Mouse (Mus musculus) urinary bladder, postnatal 4 days (tissue): ENCODE measurements around the gene H2al1f.
"Not testable (repeated sequence)": the region's sequence is repeated elsewhere in the genome, so short reads cannot be mapped to it uniquely, and the experiment has no call there.

Experiments used
- DNase-seq, 2 experiments: peaks; one replicate each; pipeline ENCODE4 v3.0.0; 2021 to 2022; ENCODE audit warnings: low spot score in 2 of 2

The H2al1f gene

GRCm38 (mm10) chrX:11314858-11315257 is at the start of gene H2al1f:
H2al1f (plus strand) TSS chrX:11315158.
- not testable (repeated sequence) for DNase-seq

- DNase-seq = peak in 1 of 2 experiments; percentile 27
Observed at GRCm38 (mm10) chrX:11267791-11268190, 47.2 kb upstream of the H2al1f start.

- no peak for DNase-seq
Observed at GRCm38 (mm10) chrX:11269074-11269473, 45.9 kb upstream of the H2al1f start.

- no peak for DNase-seq
Observed at GRCm38 (mm10) chrX:11273190-11273589, 41.8 kb upstream of the H2al1f start.

DNA sequence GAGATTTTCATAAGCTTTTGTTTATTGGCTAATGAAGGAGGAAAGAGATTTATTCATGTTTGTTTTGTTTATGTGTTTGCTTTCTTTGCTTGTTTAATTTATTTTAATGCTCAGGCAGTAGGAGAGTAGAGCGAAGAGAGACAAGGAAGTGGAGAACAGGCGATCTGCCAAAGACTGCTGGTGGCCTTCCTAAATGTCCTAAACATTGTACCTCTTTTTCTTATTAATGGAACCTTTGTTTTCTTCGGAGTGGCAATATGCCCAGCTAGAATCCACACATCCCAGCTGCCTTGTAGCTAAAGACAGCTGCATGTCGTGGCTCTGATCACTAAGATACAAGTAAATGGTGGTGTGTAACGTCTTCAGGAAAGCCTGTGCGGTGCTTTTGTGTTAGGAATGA is 37.9 kb upstream of the H2al1f start:
- no peak for DNase-seq

- DNase-seq = no peak
Observed at GRCm38 (mm10) chrX:11280741-11281140, 34.2 kb upstream of the H2al1f start.

- no peak for DNase-seq
Observed at GRCm38 (mm10) chrX:11288306-11288882, 26.6 kb upstream of the H2al1f start.

- no peak for DNase-seq
Observed at GRCm38 (mm10) chrX:11289244-11289643, 25.7 kb upstream of the H2al1f start.

DNA sequence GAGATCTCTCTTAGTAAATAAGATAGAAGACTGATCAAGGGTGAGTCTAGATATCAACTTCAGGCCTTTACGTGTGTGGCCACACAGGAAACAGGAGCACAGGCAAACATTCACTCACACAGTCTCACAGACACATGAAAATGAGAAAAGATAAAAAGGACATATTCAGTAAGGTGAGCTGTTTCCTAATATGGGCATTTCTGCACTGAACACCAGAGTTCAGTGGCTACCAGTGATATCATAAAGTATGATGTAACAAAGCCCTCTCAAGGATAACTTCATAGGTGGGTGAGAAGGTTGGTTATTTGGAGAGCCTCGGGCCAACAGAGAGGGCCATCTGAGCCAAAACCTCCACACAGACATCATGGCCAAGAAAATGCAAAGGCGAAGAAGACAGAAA is 16.0 kb upstream of the H2al1f start, which contains the start of gene H2al1a:
H2al1a (plus strand) TSS at position 301 of the 400 bp plus-strand sequence.
- not testable (repeated sequence) for DNase-seq

GRCm38 (mm10) chrX:11302132-11302531 is 12.8 kb upstream of the H2al1f start, which contains the start of gene H2al1b:
H2al1b (plus strand) TSS chrX:11302432.
- not testable (repeated sequence) for DNase-seq

GRCm38 (mm10) chrX:11305355-11305754 is 9.6 kb upstream of the H2al1f start, which contains the start of gene H2al1c:
H2al1c (plus strand) TSS chrX:11305655.
- DNase-seq = not testable (repeated sequence)

- not testable (repeated sequence) for DNase-seq
Observed at GRCm38 (mm10) chrX:11308524-11308923, 6.4 kb upstream of the H2al1f start, which contains the start of gene H2al1d. H2al1d (plus strand) TSS chrX:11308824.

DNA sequence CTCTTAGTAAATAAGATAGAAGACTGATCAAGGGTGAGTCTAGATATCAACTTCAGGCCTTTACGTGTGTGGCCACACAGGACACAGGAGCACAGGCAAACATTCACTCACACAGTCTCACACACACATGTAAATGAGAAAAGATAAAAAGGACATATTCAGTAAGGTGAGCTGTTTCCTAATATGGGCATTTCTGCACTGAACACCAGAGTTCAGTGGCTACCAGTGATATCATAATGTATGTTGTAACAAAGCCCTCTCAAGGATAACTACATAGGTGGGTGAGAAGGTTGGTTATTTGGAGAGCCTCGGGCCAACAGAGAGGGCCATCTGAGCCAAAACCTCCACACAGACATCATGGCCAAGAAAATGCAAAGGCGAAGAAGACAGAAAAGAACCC is 3.3 kb upstream of the H2al1f start, which contains the start of gene H2al1e:
H2al1e (plus strand) TSS at position 301 of the 400 bp plus-strand sequence.
- not testable (repeated sequence) for DNase-seq

DNA sequence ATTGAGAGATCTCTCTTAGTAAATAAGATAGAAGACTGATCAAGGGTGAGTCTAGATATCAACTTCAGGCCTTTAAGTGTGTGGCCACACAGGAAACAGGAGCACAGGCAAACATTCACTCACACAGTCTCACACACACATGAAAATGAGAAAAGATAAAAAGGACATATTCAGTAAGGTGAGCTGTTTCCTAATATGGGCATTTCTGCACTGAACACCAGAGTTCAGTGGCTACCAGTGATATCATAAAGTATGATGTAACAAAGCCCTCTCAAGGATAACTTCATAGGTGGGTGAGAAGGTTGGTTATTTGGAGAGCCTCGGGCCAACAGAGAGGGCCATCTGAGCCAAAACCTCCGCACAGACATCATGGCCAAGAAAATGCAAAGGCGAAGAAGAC is 3.0 kb downstream of the H2al1f start, which contains the start of gene H2al1g:
H2al1g (plus strand) TSS at position 301 of the 400 bp plus-strand sequence.
- not testable (repeated sequence) for DNase-seq

- DNase-seq = not testable (repeated sequence)
Observed at GRCm38 (mm10) chrX:11321192-11321591, 6.2 kb downstream of the H2al1f start, which contains the start of gene H2al1h. H2al1h (plus strand) TSS chrX:11321492.

DNA sequence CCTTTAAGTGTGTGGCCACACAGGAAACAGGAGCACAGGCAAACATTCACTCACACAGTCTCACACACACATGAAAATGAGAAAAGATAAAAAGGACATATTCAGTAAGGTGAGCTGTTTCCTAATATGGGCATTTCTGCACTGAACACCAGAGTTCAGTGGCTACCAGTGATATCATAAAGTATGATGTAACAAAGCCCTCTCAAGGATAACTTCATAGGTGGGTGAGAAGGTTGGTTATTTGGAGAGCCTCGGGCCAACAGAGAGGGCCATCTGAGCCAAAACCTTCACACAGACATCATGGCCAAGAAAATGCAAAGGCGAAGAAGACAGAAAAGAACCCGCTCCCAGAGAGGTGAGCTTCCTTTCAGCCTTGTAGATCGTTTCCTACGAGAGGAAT is 9.4 kb downstream of the H2al1f start, which contains the start of gene H2al1i:
H2al1i (plus strand) TSS at position 301 of the 400 bp plus-strand sequence.
- DNase-seq = not testable (repeated sequence)

- not testable (repeated sequence) for DNase-seq
Observed at GRCm38 (mm10) chrX:11327522-11327921, 12.6 kb downstream of the H2al1f start, which contains the start of gene H2al1j. H2al1j (plus strand) TSS chrX:11327822.

DNA sequence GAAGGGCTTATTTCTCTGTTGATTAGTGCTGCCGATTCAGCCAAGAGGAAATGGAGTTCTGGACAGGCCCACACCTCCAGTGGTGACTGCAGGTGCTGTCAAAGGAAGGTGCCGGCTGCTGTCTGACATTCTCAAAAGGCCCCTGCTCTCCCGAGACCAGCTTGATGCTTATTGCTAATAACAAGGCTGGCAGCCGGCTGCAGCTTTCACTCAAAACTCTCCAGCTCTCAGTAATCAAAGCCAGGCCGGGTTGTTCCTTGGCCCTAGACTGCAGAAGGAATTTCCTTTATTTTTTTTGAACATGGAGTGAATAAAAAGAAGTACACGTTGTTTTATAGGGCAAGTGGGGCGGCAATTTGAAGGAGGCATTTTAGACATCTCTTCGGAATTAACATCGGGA is 30.8 kb downstream of the H2al1f start:
- no peak for DNase-seq

DNA sequence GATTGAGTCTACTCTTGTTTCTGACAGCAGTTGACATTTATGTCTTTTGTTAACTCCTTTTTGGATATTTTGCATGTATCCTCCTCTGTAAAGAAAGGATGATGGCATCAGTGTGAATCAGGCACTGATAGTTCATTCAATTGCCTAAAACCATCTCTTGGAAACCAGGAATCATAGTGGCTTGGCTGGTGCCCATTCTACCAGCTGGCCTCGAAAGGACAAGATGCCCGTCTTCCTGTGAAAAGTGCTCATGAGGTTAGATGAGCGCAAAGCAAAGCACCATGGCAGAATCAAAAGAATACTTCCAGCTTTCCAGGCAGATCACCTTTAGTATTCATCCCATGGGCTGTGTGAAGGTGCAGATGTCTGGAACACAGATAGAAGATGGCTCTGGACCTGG is 31.8 kb downstream of the H2al1f start:
- DNase-seq = no peak

DNA sequence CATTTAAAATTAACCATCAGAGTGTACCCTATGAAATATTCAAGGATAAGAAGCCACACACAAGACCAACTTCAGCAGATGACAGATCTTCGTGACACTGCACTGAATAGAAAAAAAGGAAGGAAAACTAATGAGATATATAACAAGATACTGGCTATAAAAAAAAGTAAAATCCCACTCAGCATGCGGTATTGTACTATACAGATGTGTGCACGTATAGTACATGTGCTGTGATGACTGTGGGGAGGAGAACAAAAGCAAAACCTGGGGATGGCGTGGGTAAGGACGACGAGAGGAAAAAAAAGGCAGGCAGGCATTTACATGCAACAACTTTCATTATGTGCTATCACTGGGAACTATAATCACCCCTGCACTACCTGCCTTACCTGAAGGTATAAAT is 45.9 kb downstream of the H2al1f start:
- no peak for DNase-seq

DNA sequence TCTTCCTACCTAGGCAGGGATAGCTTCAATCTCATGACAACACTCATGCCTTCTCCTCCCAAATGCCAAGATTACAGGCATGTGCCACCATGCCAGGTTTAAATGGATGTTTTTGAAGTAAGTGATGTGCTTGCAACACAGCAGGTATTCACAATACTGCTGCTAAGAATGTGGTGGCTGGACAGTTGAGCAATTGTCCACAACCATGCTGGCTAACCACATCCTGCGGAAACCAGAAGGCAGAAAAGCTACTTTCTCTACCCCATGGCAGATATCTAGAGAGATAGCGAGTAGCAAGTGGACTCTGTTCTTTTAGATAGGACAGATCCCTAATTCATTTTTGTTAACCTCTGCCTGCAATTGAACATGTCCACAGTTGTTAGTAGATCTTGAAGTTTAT is 46.3 kb downstream of the H2al1f start:
- no peak for DNase-seq

GRCm38 (mm10) chrX:11363890-11364289 is 48.9 kb downstream of the H2al1f start:
- DNase-seq = no peak
